In the genomic region with DNA sequence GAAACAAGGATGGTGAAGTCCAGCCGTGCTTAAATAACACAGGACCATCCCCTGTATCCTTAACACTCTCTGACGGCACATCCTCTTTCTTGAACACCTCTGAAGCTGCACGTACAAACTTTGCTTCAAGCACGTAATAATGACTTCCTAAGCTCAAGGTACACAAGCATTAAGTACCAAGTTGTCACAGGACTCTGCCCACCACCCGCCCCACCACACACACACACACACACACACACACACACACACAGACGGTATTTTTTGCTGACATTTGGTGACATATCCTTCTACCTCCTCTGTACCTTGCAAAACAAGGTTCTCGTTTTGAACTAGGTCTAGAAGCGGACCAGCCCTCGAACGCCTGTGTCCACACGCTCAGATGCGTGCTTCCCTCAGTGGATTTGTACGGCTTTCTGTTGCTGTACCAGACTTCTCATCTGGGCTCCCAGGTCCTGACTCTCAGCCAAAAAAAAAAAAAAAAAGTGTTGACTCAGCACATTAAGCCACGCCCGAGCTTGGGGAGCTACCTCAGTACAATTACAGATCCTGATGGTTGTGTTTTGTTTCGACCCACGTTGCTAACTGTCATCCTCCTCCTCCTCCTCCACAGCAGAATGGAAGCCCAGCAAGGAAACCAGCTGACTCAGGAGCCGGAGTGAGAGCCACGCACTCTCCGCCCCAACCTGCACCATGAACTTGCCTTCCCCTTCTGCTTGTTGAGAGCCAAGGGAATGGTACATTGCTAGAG, we compare ENCODE assay signal across 14 mouse cellular contexts.
DNase-seq lines count a peak whose midpoint lies in the region; ATAC-seq lines count a peak whose summit lies in the region.
"Had no signal": no experiment of that assay in that cellular context is flagged by ENCODE, and none has a peak within 500 bp of the region (broad histone marks: within the 10 kb centered on the region; RNA-seq: fewer than 3 reads in every experiment).

No protein-coding gene starts in this region.

- no peaks in the 10 kb centered on the region for H3K4me1 ChIP-seq in forebrain, embryonic 12.5 days

- no peak overlapping the region for H3K4me3 ChIP-seq in forebrain, embryonic 12.5 days (replicated peaks)
- H3K4me3 ChIP-seq: erythroblast, embryonic 14.5 days; limb, embryonic 15.5 days had no signal

- 84% methylated on average over 20 of the region's 20 CpGs for WGBS in forebrain, embryonic 12.5 days

- no peak for DNase-seq in frontal cortex, postnatal 36 days (ENCODE audit: low spot score in 2 of 2)
- DNase-seq in thymus, postnatal 0 days (ENCODE audit: low spot score): peak; percentile 42
- DNase-seq in thymus, postnatal 36 days: no peak
- DNase-seq in thymus, postnatal 25 days: peak; percentile 27
- no peak for DNase-seq in c-Kit-positive CD71-positive TER-119-positive erythroid progenitor cells, embryonic 14.5 days (ENCODE audit: low spot score)
- DNase-seq: gastrocnemius, postnatal 14 days; heart, postnatal 10 days; kidney, adult 2 months; lung, postnatal 10 days had no signal

- no peak overlapping the region for H3K4me2 ChIP-seq in forebrain, embryonic 12.5 days
- H3K4me2 ChIP-seq: limb, embryonic 15.5 days had no signal

- no peaks in the 10 kb centered on the region for H3K9me3 ChIP-seq in forebrain, embryonic 12.5 days
- H3K9me3 ChIP-seq: limb, embryonic 15.5 days had no signal

- H3K27ac ChIP-seq in forebrain, embryonic 12.5 days: no peak overlapping the region
- H3K27ac ChIP-seq: limb, embryonic 15.5 days had no signal

- no peaks in the 10 kb centered on the region for H3K27me3 ChIP-seq in forebrain, embryonic 12.5 days
- H3K27me3 ChIP-seq: limb, embryonic 15.5 days had no signal

- H3K9ac ChIP-seq in forebrain, embryonic 12.5 days: no peak overlapping the region
- H3K9ac ChIP-seq: limb, embryonic 15.5 days had no signal

- no peaks in the 10 kb centered on the region; the same call in 1 of the 2 replicates for H3K36me3 ChIP-seq in forebrain, embryonic 12.5 days (replicated peaks)
- H3K36me3 ChIP-seq: limb, embryonic 15.5 days had no signal

- peak; percentile 60 for ATAC-seq in frontal cortex, adult (ENCODE audit: low TSS enrichment)
- ATAC-seq in hematopoietic stem cell, adult 5-6 weeks (replicated peaks in 1 of 2; ENCODE audit: insufficient read depth in 1 of 2, low FRiP score in 2 of 2, low TSS enrichment in 1 of 2, low read depth in 1 of 2, poor library complexity in 2 of 2, severe bottlenecking in 2 of 2): peak; percentile 9 to 24; a peak in 1 of 4 replicates
- no peak for ATAC-seq in forebrain, embryonic 12.5 days (ENCODE audit: low FRiP score)

Comparison
In these comparisons a context has a peak if more than half of its experiments do, and no peak if none do; other contexts are left out.
1. DNase-seq: peak in thymus, postnatal 0 days (single experiment) and thymus, postnatal 25 days (single experiment); none in frontal cortex, postnatal 36 days (0 of 2), thymus, postnatal 36 days (0 of 2) and c-Kit-positive CD71-positive TER-119-positive erythroid progenitor cells, embryonic 14.5 days (single experiment).